Mouse (Mus musculus): ENCODE measurements around the gene Macf1.

DNA sequence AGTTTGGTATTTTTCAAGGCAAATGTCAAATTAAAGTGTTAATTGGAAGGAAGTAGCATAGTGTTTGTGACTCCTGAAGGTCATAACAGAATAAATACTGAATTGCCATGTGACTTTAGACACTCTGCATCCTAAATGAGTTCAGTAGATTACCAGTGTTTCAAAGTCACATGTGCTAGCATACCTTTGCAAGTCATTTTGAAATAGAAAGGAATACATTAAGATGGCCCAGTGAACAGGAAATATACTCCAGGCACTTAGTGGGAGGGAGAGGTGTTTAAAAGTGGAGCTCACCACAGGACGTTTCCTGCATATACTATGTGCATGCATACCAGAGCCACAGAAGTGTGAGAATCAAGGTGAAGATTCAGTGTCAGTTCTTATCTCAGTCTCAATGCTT is 174.0 kb downstream of the Macf1 start:
- TF ChIP-seq FLI1 (IDR thresholded peaks at IDR 0.05; ENCODE audit: low read length) (no peak), GATA1 (IDR thresholded peaks at IDR 0.05; ENCODE audit: borderline replicate concordance, low read length) (no peak)

Measured in megakaryocyte, embryonic 14.5 days (primary cell).